Mouse (Mus musculus) embryo, embryonic 9.5 days (tissue): ENCODE data around the gene Atp8a1.

Experiments
- DNase-seq: peaks from one replicate; pipeline ENCODE4 v3.0.0-alpha.2; 2017; ENCODE audit errors: extremely low spot score

The Atp8a1 gene

GRCm38 (mm10) chr5:67633138-67633782 is 214.0 kb downstream of the Atp8a1 start:
- DNase-seq, result peak; percentile 29

GRCm38 (mm10) chr5:67631261-67631660 is 216.0 kb downstream of the Atp8a1 start:
- DNase-seq, result no peak

GRCm38 (mm10) chr5:67629861-67630260 is 217.4 kb downstream of the Atp8a1 start:
- no peak for DNase-seq

DNA sequence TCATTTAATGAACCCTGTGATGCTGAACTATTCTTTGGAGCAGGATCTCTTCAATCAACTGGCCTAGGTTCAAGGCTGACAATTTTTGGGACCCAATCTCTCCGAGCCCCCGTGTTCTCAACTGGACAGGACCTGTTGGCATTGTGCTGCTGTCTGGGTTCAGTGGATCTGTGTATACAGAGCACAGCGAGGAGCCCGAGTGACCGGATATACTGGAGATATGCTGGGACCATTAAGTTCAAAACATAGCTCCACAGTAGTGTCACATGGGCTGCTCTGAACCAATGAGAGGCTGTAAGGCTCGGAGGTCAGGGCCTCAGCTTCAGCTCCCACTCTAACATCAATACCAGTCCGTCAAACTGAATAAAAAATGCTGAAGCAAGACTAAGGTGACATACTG is 217.8 kb downstream of the Atp8a1 start:
- DNase-seq, result no peak

GRCm38 (mm10) chr5:67628180-67628940 is 218.9 kb downstream of the Atp8a1 start:
- no peak for DNase-seq

DNA sequence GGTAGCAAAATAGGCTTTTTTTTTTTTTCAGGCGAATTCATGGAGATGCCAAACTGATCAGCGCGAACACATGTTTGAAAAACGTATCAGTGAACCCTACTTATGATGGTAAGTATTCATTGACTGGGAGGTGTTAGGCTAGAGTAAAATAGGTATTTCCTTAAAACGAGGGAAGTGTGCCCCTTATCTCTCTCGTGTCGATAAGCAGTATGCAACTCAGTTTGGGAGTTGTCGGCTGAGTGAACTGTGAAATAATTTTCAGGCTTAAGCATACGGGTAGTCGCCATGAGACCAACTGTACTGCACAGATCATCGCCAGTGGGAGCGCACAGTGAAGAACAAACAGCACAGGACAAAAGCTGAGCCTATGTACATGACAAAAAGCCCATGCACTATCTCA is 226.0 kb downstream of the Atp8a1 start:
- DNase-seq, result no peak

- DNase-seq, result no peak
Measured at GRCm38 (mm10) chr5:67609520-67609837, 237.8 kb downstream of the Atp8a1 start.

DNA sequence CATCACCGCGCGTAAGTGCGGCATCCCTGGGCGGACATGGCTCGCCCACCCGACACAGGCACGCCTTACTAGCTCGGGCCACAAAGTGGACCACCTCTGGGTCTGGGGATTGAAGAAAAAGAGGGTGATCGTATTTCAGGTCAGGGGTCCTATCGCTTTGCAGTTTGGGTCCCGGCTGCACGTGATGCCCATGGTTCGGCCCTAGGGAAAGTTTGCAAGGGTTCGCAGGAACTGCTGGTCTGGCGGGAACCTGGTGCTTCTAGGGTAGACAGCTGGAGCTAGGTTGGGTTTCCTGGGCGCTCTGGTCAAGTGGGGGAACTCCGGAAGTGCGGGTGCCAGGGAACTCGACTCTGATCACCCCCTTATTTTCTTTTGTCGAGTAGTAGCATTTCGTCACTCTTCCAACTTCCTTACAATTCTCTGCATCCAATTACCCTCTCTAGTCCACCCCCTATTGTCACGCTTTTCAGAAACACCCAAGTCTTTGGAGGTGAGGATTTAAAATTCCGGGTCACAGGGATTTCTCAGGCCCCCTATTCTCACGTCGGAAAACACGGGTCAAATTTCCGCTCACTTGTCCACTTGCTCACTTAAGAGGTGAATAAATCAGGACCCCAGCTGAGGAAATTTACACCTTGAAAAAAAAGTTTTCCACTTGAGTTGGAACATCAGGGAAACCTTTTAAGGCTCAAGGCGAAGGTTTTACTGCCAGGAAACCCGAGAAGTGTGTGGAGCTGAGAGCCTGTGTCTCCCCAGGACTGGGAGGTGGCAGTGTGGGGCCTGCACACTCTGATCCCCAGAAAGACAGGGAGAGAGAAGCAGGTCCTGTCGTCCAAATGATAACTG is 238.3 kb downstream of the Atp8a1 start:
- DNase-seq, result peak; percentile 65

GRCm38 (mm10) chr5:67607804-67608673 is 239.2 kb downstream of the Atp8a1 start, which contains the start of gene Shisa3:
Gene Shisa3, plus strand, starts transcription at chr5:67607882.
- DNase-seq, result peak; percentile 77

GRCm38 (mm10) chr5:67606916-67607803 is 240.1 kb downstream of the Atp8a1 start:
- DNase-seq, result peak; percentile 66

GRCm38 (mm10) chr5:67605951-67606350 is 241.3 kb downstream of the Atp8a1 start:
- peak; percentile 23 for DNase-seq

GRCm38 (mm10) chr5:67599935-67600334 is 247.3 kb downstream of the Atp8a1 start:
- no peak for DNase-seq

GRCm38 (mm10) chr5:67595629-67596028 is 251.6 kb downstream of the Atp8a1 start:
- DNase-seq, result no peak

DNA sequence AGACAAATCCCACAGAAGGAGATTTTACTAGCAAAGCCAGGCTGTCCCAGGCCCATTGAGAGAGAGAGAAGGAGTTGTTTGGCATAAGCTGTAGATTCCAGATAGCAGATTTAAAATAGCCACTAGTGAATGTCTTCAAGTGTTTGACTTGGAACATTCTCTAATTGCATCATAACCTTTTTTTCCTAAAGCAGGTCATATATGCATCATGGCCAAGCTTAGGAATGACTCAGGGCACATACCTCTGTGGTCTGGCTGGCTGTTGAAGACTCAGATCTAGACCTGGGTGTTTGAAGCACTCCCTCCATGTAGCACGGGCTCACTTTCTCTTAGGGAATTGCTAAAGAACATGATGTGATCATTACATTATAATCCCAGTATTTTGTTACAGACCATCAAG is 252.2 kb downstream of the Atp8a1 start:
- no peak for DNase-seq

- no peak for DNase-seq
Measured at GRCm38 (mm10) chr5:67579725-67580633, 267.3 kb downstream of the Atp8a1 start.

GRCm38 (mm10) chr5:67575705-67576104 is 271.5 kb downstream of the Atp8a1 start:
- DNase-seq, result no peak

DNA sequence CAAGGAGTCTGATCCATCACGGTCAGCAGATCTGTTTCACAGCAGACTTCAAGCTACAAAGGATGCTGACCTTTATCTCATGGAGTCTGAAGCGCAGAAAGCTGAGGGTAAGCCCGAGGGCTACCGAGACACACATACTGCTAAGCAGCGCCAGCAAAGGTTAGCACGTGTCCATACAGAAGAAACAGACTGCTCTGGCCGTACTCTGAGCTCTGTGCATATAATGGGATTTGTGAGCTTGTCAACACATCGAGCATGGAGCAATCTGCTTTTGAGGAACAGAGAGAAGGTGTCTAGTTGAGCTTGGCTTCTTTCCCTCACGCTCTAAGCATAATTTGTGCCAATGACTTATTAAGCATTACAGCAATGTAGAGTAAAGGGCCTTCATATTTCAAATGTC is 273.2 kb downstream of the Atp8a1 start:
- no peak for DNase-seq

- DNase-seq, result no peak
Measured at GRCm38 (mm10) chr5:67572552-67573155, 274.6 kb downstream of the Atp8a1 start.
